Mouse (Mus musculus) CH12.LX (cell line): ENCODE measurements around the gene Vtcn1. TPM values are rescaled to one million over a fixed set of nuclear protein-coding genes. Genes with fewer than 3 reads are reported as not detected.
"Not testable (repeated sequence)": the region's sequence is repeated elsewhere in the genome, so short reads cannot be mapped to it uniquely, and the experiment has no call there.

Experiments
- DNase-seq: peaks from one replicate; pipeline ENCODE4 v3.0.0-alpha.2; 2013; ENCODE audit errors: extremely low read depth
- H3K27ac ChIP-seq: 2 replicates; pipeline ENCODE4 v1.5.1; 2012; ENCODE audit warnings: low read depth, mild to moderate bottlenecking, control low read depth, moderate library complexity; ENCODE audit not compliant: insufficient read depth
- H3K27me3 ChIP-seq: replicated peaks from 2 replicates; pipeline ENCODE3; 2012; ENCODE audit warnings: inconsistent platforms
- H3K36me3 ChIP-seq, 2 experiments: replicated peaks in 1 of 2; 2 replicates each; pipeline versions ENCODE3 to v1.6.1; 2012; ENCODE audit warnings: inconsistent platforms in 1 of 2, low read length in 1 of 2, mild to moderate bottlenecking in 1 of 2, mixed read lengths in 1 of 2, moderate library complexity in 1 of 2; ENCODE audit not compliant: control insufficient read depth in 1 of 2, insufficient read depth in 1 of 2
- H3K4me1 ChIP-seq, 2 experiments: 2 replicates each; pipeline ENCODE4 v1.6.1; 2012; ENCODE audit warnings: inconsistent platforms in 1 of 2, moderate library complexity in 1 of 2; ENCODE audit not compliant: insufficient read depth in 2 of 2, control insufficient read depth in 1 of 2
- H3K4me2 ChIP-seq: 2 replicates; pipeline ENCODE4 v1.6.1; 2012; ENCODE audit warnings: low read depth, mild to moderate bottlenecking, control low read depth; ENCODE audit not compliant: poor library complexity, insufficient read depth, severe bottlenecking
- H3K4me3 ChIP-seq, 3 experiments: fragments of 150-350 bp in 1 of 3; sonication (generic) in 1 of 3; replicated peaks in 1 of 3; 2 replicates each; pipeline versions ENCODE3 to v1.5.1; 2011 to 2012; ENCODE audit warnings: low read depth in 2 of 3, low read length in 2 of 3, mild to moderate bottlenecking in 2 of 3, moderate library complexity in 2 of 3, control low read depth in 1 of 3, improper control_type of control experiment in 1 of 3, inconsistent platforms in 1 of 3, mixed read lengths in 1 of 3; ENCODE audit not compliant: poor library complexity in 1 of 3
- H3K79me2 ChIP-seq: replicated peaks from 2 replicates; pipeline ENCODE4 v1.6.1; 2012; ENCODE audit warnings: mild to moderate bottlenecking, moderate library complexity; ENCODE audit not compliant: control insufficient read depth, poor library complexity, insufficient read depth, severe bottlenecking; ENCODE audit errors: extremely low read depth
- H3K9ac ChIP-seq: 2 replicates; pipeline ENCODE4 v1.6.1; 2012; ENCODE audit warnings: low read depth, mild to moderate bottlenecking, control low read depth, moderate library complexity; ENCODE audit not compliant: insufficient read depth
- H3K9me3 ChIP-seq: replicated peaks from 2 replicates; pipeline ENCODE3; 2012; ENCODE audit warnings: low read length, inconsistent platforms, mixed read lengths
- BHLHE40 ChIP-seq: IDR thresholded peaks from 2 replicates; pipeline ENCODE4 v1.6.1; 2011; ENCODE audit warnings: mild to moderate bottlenecking, low read depth, low read length, improper control_type of control experiment
- CHD2 ChIP-seq: IDR thresholded peaks from 2 replicates; pipeline ENCODE4 v1.6.1; 2011; ENCODE audit warnings: low read length, improper control_type of control experiment
- CTCF ChIP-seq, 2 experiments: IDR thresholded peaks in 1 of 2; conservative IDR thresholded peaks in 1 of 2; 2 replicates each; pipeline ENCODE4 v1.5.1; 2011 to 2012; ENCODE audit warnings: low read depth in 2 of 2, low read length in 2 of 2, improper control_type of control experiment in 1 of 2, inconsistent platforms in 1 of 2, mild to moderate bottlenecking in 1 of 2, moderate library complexity in 1 of 2
- E2F4 ChIP-seq: IDR thresholded peaks from 2 replicates; pipeline ENCODE4 v1.6.1; 2011; ENCODE audit warnings: low read depth, low read length, improper control_type of control experiment; ENCODE audit not compliant: insufficient replicate concordance
- ETS1 ChIP-seq: conservative IDR thresholded peaks from 2 replicates; pipeline ENCODE4 v1.6.1; 2012; ENCODE audit warnings: low read depth, mild to moderate bottlenecking, inconsistent platforms, low read length, improper control_type of control experiment, moderate library complexity
- GABPA ChIP-seq: IDR thresholded peaks from 2 replicates; pipeline ENCODE4 v1.6.1; 2012; ENCODE audit warnings: low read depth, low read length, improper control_type of control experiment, inconsistent platforms; ENCODE audit not compliant: insufficient replicate concordance
- HCFC1 ChIP-seq: IDR thresholded peaks from 2 replicates; pipeline ENCODE4 v1.6.1; 2012; ENCODE audit warnings: low read depth, mild to moderate bottlenecking, inconsistent platforms, low read length, improper control_type of control experiment
- IRF4 ChIP-seq: IDR thresholded peaks from 2 replicates; pipeline ENCODE4 v1.6.1; 2014; ENCODE audit warnings: low read depth, mild to moderate bottlenecking, inconsistent platforms, low read length, improper control_type of control experiment
- JUN ChIP-seq: IDR thresholded peaks from 2 replicates; pipeline ENCODE4 v1.6.1; 2011; ENCODE audit warnings: low read depth, mild to moderate bottlenecking, low read length, improper control_type of control experiment, moderate library complexity; ENCODE audit not compliant: insufficient read depth
- JUND ChIP-seq: conservative IDR thresholded peaks from 2 replicates; pipeline ENCODE4 v1.6.1; 2011; ENCODE audit warnings: low read depth, low read length, improper control_type of control experiment
- KAT2A ChIP-seq: IDR thresholded peaks from 2 replicates; pipeline ENCODE4 v1.6.1; 2012; ENCODE audit warnings: low read length, improper control_type of control experiment, inconsistent platforms; ENCODE audit not compliant: insufficient replicate concordance
- MAX ChIP-seq: IDR thresholded peaks from 2 replicates; pipeline ENCODE4 v1.6.1; 2011; ENCODE audit warnings: low read length, improper control_type of control experiment
- NELFE ChIP-seq: IDR thresholded peaks from 2 replicates; pipeline ENCODE4 v1.6.1; 2011; ENCODE audit warnings: low read depth, low read length, improper control_type of control experiment
- NRF1 ChIP-seq: IDR thresholded peaks from 2 replicates; pipeline ENCODE4 v1.6.1; 2014; ENCODE audit warnings: low read depth, mild to moderate bottlenecking, inconsistent platforms, low read length, improper control_type of control experiment, moderate library complexity
- POLR2A ChIP-seq: IDR thresholded peaks from 2 replicates; pipeline ENCODE4 v1.6.1; 2011; ENCODE audit warnings: low read depth, mild to moderate bottlenecking, improper control_type of control experiment, low read length
- POLR2AphosphoS2 ChIP-seq: IDR thresholded peaks from 2 replicates; pipeline ENCODE4 v1.6.1; 2011; ENCODE audit warnings: low read depth, low read length, improper control_type of control experiment
- RAD21 ChIP-seq: IDR thresholded peaks from 2 replicates; pipeline ENCODE4 v1.6.1; 2011; ENCODE audit warnings: low read depth, mild to moderate bottlenecking, low read length, improper control_type of control experiment, moderate library complexity
- RCOR1 ChIP-seq: conservative IDR thresholded peaks from 2 replicates; pipeline ENCODE4 v1.6.1; 2012; ENCODE audit warnings: low read depth, mild to moderate bottlenecking, inconsistent platforms, low read length, improper control_type of control experiment
- SIN3A ChIP-seq: IDR thresholded peaks from 2 replicates; pipeline ENCODE4 v1.6.1; 2012; ENCODE audit warnings: low read length, improper control_type of control experiment, inconsistent platforms
- TBP ChIP-seq: conservative IDR thresholded peaks from 2 replicates; pipeline ENCODE4 v1.6.1; 2011; ENCODE audit warnings: low read depth, low read length, improper control_type of control experiment
- TCF12 ChIP-seq: IDR thresholded peaks from 2 replicates; pipeline ENCODE4 v1.6.1; 2014; ENCODE audit warnings: low read depth, mild to moderate bottlenecking, inconsistent platforms, low read length, improper control_type of control experiment
- UBTF ChIP-seq: IDR thresholded peaks from 2 replicates; pipeline ENCODE4 v1.6.1; 2012; ENCODE audit warnings: low read depth, mild to moderate bottlenecking, inconsistent platforms, low read length, improper control_type of control experiment, moderate library complexity
- USF1 ChIP-seq: IDR thresholded peaks from 2 replicates; pipeline ENCODE4 v1.6.1; 2014; ENCODE audit warnings: low read depth, mild to moderate bottlenecking, inconsistent platforms, low read length, improper control_type of control experiment
- USF2 ChIP-seq: conservative IDR thresholded peaks from 2 replicates; pipeline ENCODE4 v1.6.1; 2011; ENCODE audit warnings: low read depth, low read length, improper control_type of control experiment
- ZC3H11A ChIP-seq: IDR thresholded peaks from 2 replicates; pipeline ENCODE4 v1.6.1; 2012; ENCODE audit warnings: low read depth, mild to moderate bottlenecking, inconsistent platforms, low read length, improper control_type of control experiment
- ZKSCAN1 ChIP-seq: IDR thresholded peaks from 2 replicates; pipeline ENCODE4 v1.6.1; 2012; ENCODE audit warnings: low read depth, inconsistent platforms, low read length, improper control_type of control experiment, borderline replicate concordance
- ZMIZ1 ChIP-seq: IDR thresholded peaks from 2 replicates; pipeline ENCODE4 v1.6.1; 2012; ENCODE audit warnings: low read depth, mild to moderate bottlenecking, inconsistent platforms, low read length, improper control_type of control experiment
- dilution Hi-C: fragments of 300-500 bp; cut with MboI; formaldehyde crosslinking; loops from 2 replicates; pipeline ENCODE4 v1.14.3; 2020; ENCODE audit warnings: low sequenced_read_pairs; ENCODE audit not compliant: extremely low pct_unique_long_range_greater_than_20kb, extremely low pct_ligation_motif_present
- in situ Hi-C: fragments of 300-500 bp; cut with MboI; formaldehyde crosslinking; loops from 3 replicates; pipeline ENCODE4 v1.14.3; 2019; ENCODE audit warnings: low sequenced_read_pairs, low pct_ligation_motif_present, low pct_unique_long_range_greater_than_20kb, mixed read lengths
- polyA plus RNA-seq: library from polyadenylated mRNA; unstranded; fragments of >175 nt; gene quantifications from 2 replicates; pipeline ENCODE4 v1.2.1, GENCODE M21; 2012; ENCODE audit warnings: low read depth; ENCODE audit not compliant: insufficient read length
- total RNA-seq, 2 experiments: library from RNA; depleted of rRNA; stranded (reverse); fragments of 300-350 nt in 1 of 2; fragments of >200 nt in 1 of 2; gene quantifications; 2 replicates each; pipeline ENCODE4 v1.2.3; 2012 to 2014

The Vtcn1 gene
- total and polyA plus RNA-seq, 3 experiments = 0.04 to 0.14 TPM; not detected in 1

- Histone ChIP-seq H3K9me3 (peaks cover 2% of the 10 kb centered on the region), H3K4me3 (no peak overlapping the region), H3K27me3 (no peaks in the 10 kb centered on the region), H3K79me2 (no peaks in the 10 kb centered on the region), H3K27ac (no peak overlapping the region), H3K36me3 (no peaks in the 10 kb centered on the region), H3K4me2 (no peak overlapping the region), H3K4me1 (peaks cover 5 to 6% of the 10 kb centered on the region in 2 experiments; a peak in 3 of 4 replicates), H3K9ac (no peak overlapping the region)
- DNase-seq = no peak
- in situ Hi-C loops (no loop called here), dilution Hi-C loops (no loop called here)
- TF ChIP-seq ZMIZ1 (no peak), POLR2AphosphoS2 (no peak), POLR2A (no peak), IRF4 (no peak), BHLHE40 (no peak), CTCF (conservative IDR thresholded peaks at IDR 0.05 in 1 of 2, IDR thresholded peaks at IDR 0.05 in 1 of 2; ENCODE audit: low read depth in 2 of 2, low read length in 2 of 2) (no peak), TCF12 (no peak), JUND (no peak), ZKSCAN1 (no peak), UBTF (no peak), MAX (no peak), JUN (no peak), RAD21 (no peak), USF2 (no peak), E2F4 (no peak), ZC3H11A (no peak)
These were observed 14.8 kb upstream of the Vtcn1 start for GRCm38 (mm10) chr3:100810461-100810860.

GRCm38 (mm10) chr3:100811836-100812235 is 13.4 kb upstream of the Vtcn1 start:
- in situ Hi-C loops = no loop called here
- DNase-seq = peak; percentile 16
- Histone ChIP-seq H3K27ac (no peak overlapping the region), H3K4me3 (no peak overlapping the region)
- TF ChIP-seq NELFE = no peak
- TF ChIP-seq BHLHE40 = no peak
- TF ChIP-seq RAD21 = no peak
- no peak for TF ChIP-seq NRF1
- TF ChIP-seq CTCF (conservative IDR thresholded peaks at IDR 0.05 in 1 of 2, IDR thresholded peaks at IDR 0.05 in 1 of 2; ENCODE audit: low read depth in 2 of 2, low read length in 2 of 2) = no peak
- no peak for TF ChIP-seq JUND
- no peak for TF ChIP-seq HCFC1
- no peak for TF ChIP-seq USF2
- no peak for TF ChIP-seq USF1
- no peak for TF ChIP-seq KAT2A
- TF ChIP-seq ZC3H11A = no peak
- TF ChIP-seq TBP = no peak
- TF ChIP-seq SIN3A = no peak
- no peak for TF ChIP-seq GABPA
- TF ChIP-seq IRF4 = no peak
- no peak for TF ChIP-seq CHD2
- no peak for TF ChIP-seq ETS1
- no peak for TF ChIP-seq RCOR1
- TF ChIP-seq UBTF = no peak
- TF ChIP-seq, all 38 proteins: peak for 0
- Histone ChIP-seq H3K27me3 (no peaks in the 10 kb centered on the region), H3K36me3 (no peaks in the 10 kb centered on the region), H3K9ac (no peak overlapping the region), H3K79me2 (no peaks in the 10 kb centered on the region), H3K4me1 (peaks cover 8 to 10% of the 10 kb centered on the region in 2 experiments; a peak in 3 of 4 replicates), H3K9me3 (peaks cover 2% of the 10 kb centered on the region), H3K4me2 (no peak overlapping the region)
- dilution Hi-C loops = no loop called here

DNA sequence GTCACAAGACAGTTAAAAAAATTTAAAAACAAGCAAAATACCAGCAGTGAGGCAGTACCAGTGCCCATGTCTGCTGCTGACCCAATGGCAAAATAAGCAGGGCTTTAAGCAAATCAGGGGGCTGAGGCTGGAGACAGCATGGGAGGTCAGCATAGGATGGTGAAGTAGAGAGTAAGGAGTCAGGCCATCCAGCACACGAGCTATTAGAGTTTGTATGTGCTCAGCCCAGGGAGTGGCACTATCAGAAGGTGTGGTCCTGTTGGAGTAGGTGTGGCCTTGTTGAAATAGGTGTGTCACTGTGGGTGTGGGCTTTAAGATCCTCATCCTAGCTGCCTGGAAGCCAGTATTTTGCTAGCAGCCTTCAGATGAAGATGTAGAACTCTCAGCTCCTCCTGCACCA is 9.8 kb upstream of the Vtcn1 start:
- H3K27ac ChIP-seq, H3K36me3 ChIP-seq, DNase-seq, H3K79me2 ChIP-seq, H3K4me2 ChIP-seq, H3K9ac ChIP-seq, H3K4me3 ChIP-seq, H3K27me3 ChIP-seq, in situ Hi-C loops, H3K9me3 ChIP-seq, dilution Hi-C loops: not testable (repeated sequence)
- peaks cover 10 to 32% of the 10 kb centered on the region in 2 experiments for H3K4me1 ChIP-seq
